31 mouse cellular contexts compared by ENCODE assay signal in the genomic region with DNA sequence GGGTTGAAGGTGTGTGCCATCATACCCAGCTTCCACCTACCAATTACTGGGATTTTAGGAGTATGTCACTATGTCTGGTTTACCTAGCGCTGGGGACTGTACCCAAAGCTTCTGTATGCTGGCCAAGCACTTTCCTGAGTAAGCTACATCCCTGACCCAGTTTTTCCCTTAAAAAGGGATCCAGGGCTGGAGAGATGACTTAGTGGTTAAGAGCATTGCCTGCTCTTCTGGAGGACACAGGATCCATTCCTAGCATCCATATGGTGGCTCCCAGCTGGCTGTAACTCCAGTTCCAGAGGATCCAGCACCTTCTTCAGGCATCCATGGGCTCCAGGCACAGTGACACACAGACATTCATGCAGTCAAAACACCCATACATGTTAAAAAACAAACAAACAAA. TPM values are rescaled to one million over a fixed set of nuclear protein-coding genes. Genes with fewer than 3 reads are reported as not detected.
"Had no signal": no experiment of that assay in that cellular context is flagged by ENCODE, and none has a peak within 500 bp of the region (broad histone marks: within the 10 kb centered on the region; RNA-seq: fewer than 3 reads in every experiment).

No protein-coding gene starts in this region.

- DNase-seq: cerebellum, adult 9-10 months; cerebellum, adult 9-11 months; cerebellum, postnatal 10 days; cerebellum, postnatal 14 days; cerebellum, postnatal 25 days; cerebellum, postnatal 36 days; embryo, embryonic 11 days; forebrain, postnatal 0 days; gastrocnemius, adult 2 months; gastrocnemius, postnatal 10 days; gastrocnemius, postnatal 14 days; gastrocnemius, postnatal 25 days; heart, adult 11 months; heart, adult 18-20 months; heart, adult 2 months had no signal

- ATAC-seq: forebrain, embryonic 13.5 days; forebrain, embryonic 14.5 days; forebrain, embryonic 15.5 days; forebrain, embryonic 16.5 days; forebrain, postnatal 0 days had no signal

RNA-seq across cellular contexts. Expression of gene Nkx1-2, which starts 47.1 kb away (rescaled TPM):
- total RNA-seq: forebrain, postnatal 0 days; gastrocnemius, adult 18-20 months; gastrocnemius, adult 2 months; gastrocnemius, adult 8-10 months; gastrocnemius, postnatal 10 days; gastrocnemius, postnatal 14 days; gastrocnemius, postnatal 25 days; gastrocnemius, postnatal 4 days; granulocyte monocyte progenitor cell, adult 5-6 weeks; heart, adult 18-20 months; heart, adult 2 months; heart, adult 8-10 months had no signal
- polyA plus RNA-seq: embryonic facial prominence, embryonic 11.5 days; embryonic facial prominence, embryonic 13.5 days; embryonic facial prominence, embryonic 14.5 days; embryonic facial prominence, embryonic 15.5 days; erythroblast, embryonic 14.5 days; forebrain, embryonic 11.5 days; forebrain, embryonic 14.5 days; forebrain, postnatal 0 days; heart, adult 2 months; heart, embryonic 10.5 days had no signal
